Mouse (Mus musculus) CD4-positive, CD25-positive, alpha-beta regulatory T cell, adult 4 months (primary cell): ENCODE results near the gene Mmp20. TPM values are rescaled to one million over a fixed set of nuclear protein-coding genes. Genes with fewer than 3 reads are reported as not detected.

Experiments used
- ATAC-seq: one replicate; pipeline ENCODE4 v1.8.0; 2017
- polyA plus RNA-seq, 2 experiments: library from polyadenylated mRNA; unstranded; fragments of 100-300 nt; shearing (Covaris generic); gene quantifications; one replicate each; pipeline ENCODE4 v1.2.1; 2017

Mmp20 gene
- polyA plus RNA-seq, 2 experiments from 2014 or later = not detected

- no peak for ATAC-seq
Observed at GRCm38 (mm10) chr9:7691790-7692189, 63.8 kb downstream of the Mmp20 start, which contains the start of gene Mmp7. Gene Mmp7 (plus strand): TSS chr9:7692090.

- ATAC-seq = no peak
Observed at GRCm38 (mm10) chr9:7693961-7694360, 65.9 kb downstream of the Mmp20 start.

- no peak for ATAC-seq
Observed at GRCm38 (mm10) chr9:7695646-7696045, 67.6 kb downstream of the Mmp20 start.

- no peak for ATAC-seq
Observed at GRCm38 (mm10) chr9:7708698-7709097, 80.7 kb downstream of the Mmp20 start.

GRCm38 (mm10) chr9:7711196-7711595 is 83.2 kb downstream of the Mmp20 start:
- ATAC-seq = no peak

GRCm38 (mm10) chr9:7714062-7714907 is 86.3 kb downstream of the Mmp20 start:
- ATAC-seq = peak; percentile 90

- ATAC-seq = no peak
Observed at GRCm38 (mm10) chr9:7714908-7715175, 86.8 kb downstream of the Mmp20 start.

- no peak for ATAC-seq
Observed at GRCm38 (mm10) chr9:7721543-7721942, 93.5 kb downstream of the Mmp20 start.

Other genes starting within 250 kb of the Mmp20 start
- not detected for gene Mmp1b, start 240.2 kb upstream of the Mmp20 start, polyA plus RNA-seq
- not detected for gene Mmp3, start 182.4 kb upstream of the Mmp20 start, polyA plus RNA-seq
- gene Mmp10, start 125.9 kb upstream of the Mmp20 start, polyA plus RNA-seq = not detected
- under 1 TPM in 1 of 2 experiments, not detected in 1; 0.17 TPM for gene Mmp8, start 69.8 kb upstream of the Mmp20 start, polyA plus RNA-seq
- gene Mmp27, start 56.8 kb upstream of the Mmp20 start, polyA plus RNA-seq = under 1 TPM in 1 of 2 experiments, not detected in 1; 0.34 TPM
- gene Mmp7, start 63.9 kb downstream of the Mmp20 start, polyA plus RNA-seq = not detected
- gene Tmem123, start 135.8 kb downstream of the Mmp20 start, polyA plus RNA-seq = 100 to 1,000 TPM in 1 of 2 experiments, 10 to 100 TPM in 1; 84.8 to 104 TPM
- 100 to 1,000 TPM; 138 to 145 TPM for gene Birc2, start 208.8 kb downstream of the Mmp20 start, polyA plus RNA-seq
- gene Birc3, start 245.0 kb downstream of the Mmp20 start, polyA plus RNA-seq = 100 to 1,000 TPM; 121 to 171 TPM